Mouse (Mus musculus) heart, adult 8-10 months (tissue): ENCODE data around the gene Gm44965. TPM values are rescaled to one million over a fixed set of nuclear protein-coding genes. Genes with fewer than 3 reads are reported as not detected.

ENCODE experiments used
- DNase-seq: peaks from one replicate; pipeline ENCODE4 v3.0.0; 2022; ENCODE audit warnings: low spot score
- total RNA-seq, 4 experiments: library from RNA; stranded (reverse); gene quantifications; 2 replicates each; pipeline ENCODE4 v1.2.4; 2022

The Gm44965 gene
- total RNA-seq, 4 experiments from 2014 or later = 1.0 to 2.8 TPM; not detected in 2

GRCm38 (mm10) chr6:48665471-48665870 lies 71.7 kb downstream of the Gm44965 start:
- DNase-seq = no peak

GRCm38 (mm10) chr6:48666159-48666586 lies 72.4 kb downstream of the Gm44965 start:
- no peak for DNase-seq

- DNase-seq = no peak
Observed at GRCm38 (mm10) chr6:48668022-48668421, 74.3 kb downstream of the Gm44965 start.

Other genes starting within 250 kb of the Gm44965 start
- gene Krba1, start 198.4 kb upstream of the Gm44965 start, total RNA-seq = 10 to 100 TPM; 13.8 to 22.8 (median 17.9) TPM
- gene Zfp467, start 148.1 kb upstream of the Gm44965 start, total RNA-seq = 10 to 100 TPM in 3 of 4 experiments, 1 to 10 TPM in 1; 9.7 to 10.1 (median 10.1) TPM
- gene Sspo, start 145.7 kb upstream of the Gm44965 start, total RNA-seq = under 1 TPM; 0.14 to 0.35 (median 0.31) TPM
- gene Atp6v0e2, start 56.3 kb upstream of the Gm44965 start, total RNA-seq = 10 to 100 TPM; 18.1 to 27.4 (median 23.3) TPM
- 10 to 100 TPM; 17.7 to 20.1 (median 18.8) TPM for gene Lrrc61, start 39.1 kb upstream of the Gm44965 start, total RNA-seq
- gene Rarres2, start 21.2 kb upstream of the Gm44965 start, total RNA-seq = 100 to 1,000 TPM in 1 of 4 experiments, 10 to 100 TPM in 3; 62.1 to 108 (median 77.5) TPM
- gene Gm45021, start 4.3 kb upstream of the Gm44965 start, total RNA-seq = not detected
- gene Repin1, start 58 bp upstream of the Gm44965 start, total RNA-seq = 10 to 100 TPM; 35.5 to 40.9 (median 36.3) TPM
- 10 to 100 TPM; 12.9 to 15.5 (median 14.1) TPM for gene Zfp775, start 8.1 kb downstream of the Gm44965 start, total RNA-seq
- gene AI854703, start 32.8 kb downstream of the Gm44965 start, total RNA-seq = under 1 TPM; 0.22 to 0.69 (median 0.43) TPM
- 1 to 10 TPM; 4.9 to 8.8 (median 5.8) TPM for gene Gimap8, start 53.3 kb downstream of the Gm44965 start, total RNA-seq
- gene Gimap9, start 82.2 kb downstream of the Gm44965 start, total RNA-seq = 1 to 10 TPM; 2.6 to 4.2 (median 3.1) TPM
- 10 to 100 TPM; 16.1 to 25.6 (median 20.1) TPM for gene Gimap4, start 90.6 kb downstream of the Gm44965 start, total RNA-seq
- gene Gimap6, start 114.3 kb downstream of the Gm44965 start, total RNA-seq = 10 to 100 TPM; 28.6 to 39.2 (median 35.6) TPM
- 1 to 10 TPM; 2.7 to 5.0 (median 4.3) TPM for gene Gm28053, start 124.7 kb downstream of the Gm44965 start, total RNA-seq
- gene Gimap7, start 124.7 kb downstream of the Gm44965 start, total RNA-seq = under 1 TPM in 3 of 4 experiments, not detected in 1; 0.22 to 0.78 (median 0.71) TPM
- gene Gimap1, start 145.1 kb downstream of the Gm44965 start, total RNA-seq = 1 to 10 TPM; 6.3 to 9.4 (median 8.0) TPM
- 1 to 10 TPM; 4.1 to 5.0 (median 4.5) TPM for gene Gimap5, start 152.3 kb downstream of the Gm44965 start, total RNA-seq
- under 1 TPM; 0.53 to 0.86 (median 0.54) TPM for gene Gimap3, start 176.9 kb downstream of the Gm44965 start, total RNA-seq
- 10 to 100 TPM; 15.0 to 19.3 (median 17.1) TPM for gene Tmem176a, start 247.0 kb downstream of the Gm44965 start, total RNA-seq
- 10 to 100 TPM; 34.1 to 50.4 (median 41.2) TPM for gene Tmem176b, start 247.6 kb downstream of the Gm44965 start, total RNA-seq